ENCODE assay signal across 10 mouse cellular contexts in the genomic region with DNA sequence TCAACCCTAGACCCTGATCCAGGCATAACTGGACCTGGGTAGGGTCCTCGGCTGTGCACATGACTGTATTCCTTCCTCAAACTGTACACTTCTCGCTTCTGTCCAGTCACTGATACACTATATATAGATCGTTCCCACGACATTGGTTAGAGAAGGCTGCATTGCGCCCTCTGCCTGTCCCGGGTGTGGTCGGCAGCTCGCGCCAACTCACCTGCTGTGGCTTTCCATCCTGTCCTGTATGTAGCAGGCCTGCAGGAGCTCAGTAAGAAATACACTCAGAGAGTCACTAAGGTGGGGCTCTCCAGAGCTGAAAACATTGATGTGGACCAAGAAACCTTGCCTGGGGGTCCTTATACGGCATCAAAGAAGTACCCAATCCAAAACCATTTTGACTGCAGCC. TPM values are rescaled to one million over a fixed set of nuclear protein-coding genes. Genes with fewer than 3 reads are reported as not detected.
A peak's percentile ranks its signal among the peaks of the same experiment; 100 is the strongest.
DNase-seq lines count a peak whose midpoint lies in the region; ATAC-seq and TF ChIP-seq lines count a peak whose summit lies in the region.
"Had no signal": no experiment of that assay in that cellular context is flagged by ENCODE, and none has a peak within 500 bp of the region (broad histone marks: within the 10 kb centered on the region; RNA-seq: fewer than 3 reads in every experiment).

No protein-coding gene starts in this region.

- H3K79me2 ChIP-seq in myocyte (ENCODE audit: control insufficient read depth, insufficient read depth) = no peaks in the 10 kb centered on the region

- H3ac ChIP-seq in myocyte (ENCODE audit: control insufficient read depth, insufficient read length) = no peak overlapping the region

- H3K9ac ChIP-seq in embryonic facial prominence, embryonic 12.5 days = no peak overlapping the region
- H3K9ac ChIP-seq in lung, embryonic 14.5 days = no peak overlapping the region
- no peak overlapping the region for H3K9ac ChIP-seq in forebrain, embryonic 16.5 days (replicated peaks; ENCODE audit: low read depth, low read length)

- no peak overlapping the region for H3K4me3 ChIP-seq in embryonic facial prominence, embryonic 12.5 days
- H3K4me3 ChIP-seq in embryonic facial prominence, embryonic 10.5 days = no peak overlapping the region
- H3K4me3 ChIP-seq in lung, embryonic 14.5 days (ENCODE audit: low read depth, low read length) = no peak overlapping the region
- H3K4me3 ChIP-seq in forebrain, embryonic 16.5 days (replicated peaks; ENCODE audit: low read length) = no peak overlapping the region
- H3K4me3 ChIP-seq in myocyte = no peak overlapping the region

- H3K4me1 ChIP-seq in embryonic facial prominence, embryonic 12.5 days = no peaks in the 10 kb centered on the region
- peaks cover 5% of the 10 kb centered on the region; the same call in 1 of the 2 replicates for H3K4me1 ChIP-seq in embryonic facial prominence, embryonic 10.5 days
- no peaks in the 10 kb centered on the region for H3K4me1 ChIP-seq in lung, embryonic 14.5 days (ENCODE audit: insufficient read depth)
- no peaks in the 10 kb centered on the region for H3K4me1 ChIP-seq in forebrain, embryonic 16.5 days (replicated peaks; ENCODE audit: control insufficient read depth, insufficient read depth, low read length)

- no peaks in the 10 kb centered on the region for H3K36me3 ChIP-seq in embryonic facial prominence, embryonic 12.5 days
- no peaks in the 10 kb centered on the region for H3K36me3 ChIP-seq in embryonic facial prominence, embryonic 10.5 days (replicated peaks)
- H3K36me3 ChIP-seq in lung, embryonic 14.5 days (ENCODE audit: insufficient read depth) = no peaks in the 10 kb centered on the region
- no peaks in the 10 kb centered on the region for H3K36me3 ChIP-seq in forebrain, embryonic 16.5 days (ENCODE audit: control insufficient read depth, insufficient read depth)
- no peaks in the 10 kb centered on the region for H3K36me3 ChIP-seq in myocyte (ENCODE audit: control insufficient read depth, insufficient read depth)

- H3K4me2 ChIP-seq in embryonic facial prominence, embryonic 12.5 days (replicated peaks) = peak overlapping the region; percentile 16; the same call in 1 of the 2 replicates
- no peak overlapping the region for H3K4me2 ChIP-seq in lung, embryonic 14.5 days
- H3K4me2 ChIP-seq in forebrain, embryonic 16.5 days (ENCODE audit: low read length) = peak overlapping the region; percentile 30
- H3K4me2 ChIP-seq in myocyte (ENCODE audit: low read depth) = peak overlapping the region; percentile 10

- DNase-seq in embryonic facial prominence, embryonic 10.5 days (ENCODE audit: low spot score) = no peak
- no peak for DNase-seq in lung, embryonic 14.5 days
- no peak for DNase-seq in lung, postnatal 36 days
- DNase-seq in left cerebral cortex, adult 18-20 months (ENCODE audit: low spot score in 2 of 2) = no peak
- DNase-seq in adrenal gland, postnatal 10 days = no peak

- TF ChIP-seq POLR2A in myocyte (IDR thresholded peaks at IDR 0.05; ENCODE audit: insufficient read length, low read depth) = no peak

- 67% methylated on average over 10 of the region's 10 CpGs for WGBS in embryonic facial prominence, embryonic 12.5 days
- WGBS in embryonic facial prominence, embryonic 10.5 days = 72% methylated on average over 10 of the region's 10 CpGs
- WGBS in lung, embryonic 14.5 days = 63% methylated on average over 10 of the region's 10 CpGs
- 65% methylated on average over 10 of the region's 10 CpGs for WGBS in forebrain, embryonic 16.5 days

- peaks cover 7% of the 10 kb centered on the region; the same call in 1 of the 2 replicates for H3K9me3 ChIP-seq in embryonic facial prominence, embryonic 12.5 days
- peaks cover 4% of the 10 kb centered on the region; the same call in 1 of the 2 replicates for H3K9me3 ChIP-seq in embryonic facial prominence, embryonic 10.5 days
- no peaks in the 10 kb centered on the region for H3K9me3 ChIP-seq in lung, embryonic 14.5 days (ENCODE audit: low read depth, low read length)
- H3K9me3 ChIP-seq in forebrain, embryonic 16.5 days (ENCODE audit: control insufficient read depth, low read length) = no peaks in the 10 kb centered on the region

- ATAC-seq in embryonic facial prominence, embryonic 12.5 days (ENCODE audit: insufficient number of reproducible peaks, insufficient read depth, low FRiP score, low TSS enrichment) = no peak
- ATAC-seq in lung, embryonic 14.5 days (ENCODE audit: insufficient read depth) = peak; percentile 31; the same call in 1 of the 2 replicates
- no peak for ATAC-seq in forebrain, embryonic 16.5 days

- H3K27ac ChIP-seq in embryonic facial prominence, embryonic 12.5 days = no peak overlapping the region
- no peak overlapping the region for H3K27ac ChIP-seq in embryonic facial prominence, embryonic 10.5 days (replicated peaks)
- H3K27ac ChIP-seq in lung, embryonic 14.5 days (ENCODE audit: low read depth) = no peak overlapping the region
- H3K27ac ChIP-seq in forebrain, embryonic 16.5 days (ENCODE audit: low read length) = no peak overlapping the region

- H3K27me3 ChIP-seq in embryonic facial prominence, embryonic 12.5 days = no peaks in the 10 kb centered on the region
- H3K27me3 ChIP-seq in embryonic facial prominence, embryonic 10.5 days (replicated peaks; ENCODE audit: low read depth, poor library complexity, severe bottlenecking) = no peaks in the 10 kb centered on the region
- H3K27me3 ChIP-seq in lung, embryonic 14.5 days (ENCODE audit: insufficient read depth, low read length) = no peaks in the 10 kb centered on the region
- H3K27me3 ChIP-seq in forebrain, embryonic 16.5 days (replicated peaks; ENCODE audit: control insufficient read depth, insufficient read depth, low read length) = no peaks in the 10 kb centered on the region
- H3K27me3 ChIP-seq in myocyte (ENCODE audit: control insufficient read depth, insufficient read depth, insufficient read length) = peaks cover 6% of the 10 kb centered on the region
- H3K27me3 ChIP-seq: Patski had no signal

- no peak for TF ChIP-seq CTCF in lung, embryonic 14.5 days (IDR thresholded peaks at IDR 0.05; ENCODE audit: low read depth)

TF ChIP-seq in myocyte, 11 proteins besides CTCF, POLR2A, EP300 and RAD21:
- no peak for TF ChIP-seq TCF12 (IDR thresholded peaks at IDR 0.05; ENCODE audit: insufficient read depth, poor library complexity, severe bottlenecking)
- TF ChIP-seq TCF3 (IDR thresholded peaks at IDR 0.05; ENCODE audit: insufficient read length, low read depth) = no peak
- TF ChIP-seq MYOD1 (IDR thresholded peaks at IDR 0.05; ENCODE audit: control insufficient read depth in 1 of 3, insufficient read length in 2 of 3, low read depth in 2 of 3) = no peak
- TF ChIP-seq USF1 (IDR thresholded peaks at IDR 0.05; ENCODE audit: low read depth) = no peak
- TF ChIP-seq MAX (IDR thresholded peaks at IDR 0.05; ENCODE audit: low read depth) = no peak
- no peak for TF ChIP-seq CEBPB (IDR thresholded peaks at IDR 0.05; ENCODE audit: insufficient read depth, poor library complexity, severe bottlenecking)
- no peak for TF ChIP-seq REST (IDR thresholded peaks at IDR 0.05; ENCODE audit: insufficient read depth, insufficient read length)

RNA-seq across cellular contexts. Expression of a gene that starts 17.6 kb away (rescaled TPM):
- polyA plus RNA-seq in embryonic facial prominence, embryonic 12.5 days (2016; fragmentation: Nextera tagmentation; extraction: Ambion mirVana) = 0.19 and 0.57 TPM in 2 replicates
- 0.33 and 0.42 TPM in 2 replicates for polyA plus RNA-seq in embryonic facial prominence, embryonic 10.5 days (2016; fragmentation: Nextera tagmentation; extraction: Ambion mirVana)
- 0.28 TPM in 1 of 2 replicates, not detected in the other for polyA plus RNA-seq in lung, embryonic 14.5 days (2014; fragmentation: Nextera tagmentation; extraction: Ambion mirVana)
- polyA plus RNA-seq in forebrain, embryonic 16.5 days (2015; fragmentation: Nextera tagmentation; extraction: Ambion mirVana) = 3.0 and 4.1 TPM in 2 replicates
- not detected for polyA plus RNA-seq in myocyte (2012; fragmentation: generic; extraction: Trizol)
- total RNA-seq in left cerebral cortex, adult 18-20 months (2021) = 100 to 1,000 TPM; 124 to 128 TPM
- total RNA-seq in adrenal gland, postnatal 10 days (2021) = 1 to 10 TPM; 5.2 to 8.0 TPM
- polyA plus RNA-seq: Patski; spleen, adult 2 months had no signal

RNA-seq across cellular contexts. Expression of a gene that starts 37.5 kb away (rescaled TPM):
- polyA plus RNA-seq in embryonic facial prominence, embryonic 12.5 days (2016; fragmentation: Nextera tagmentation; extraction: Ambion mirVana) = 36.2 and 40.7 TPM in 2 replicates
- 22.2 and 24.9 TPM in 2 replicates for polyA plus RNA-seq in embryonic facial prominence, embryonic 10.5 days (2016; fragmentation: Nextera tagmentation; extraction: Ambion mirVana)
- 27.1 and 28.5 TPM in 2 replicates for polyA plus RNA-seq in lung, embryonic 14.5 days (2014; fragmentation: Nextera tagmentation; extraction: Ambion mirVana)
- polyA plus RNA-seq in forebrain, embryonic 16.5 days (2015; fragmentation: Nextera tagmentation; extraction: Ambion mirVana) = 15.3 and 18.0 TPM in 2 replicates
- 21.1 TPM for polyA plus RNA-seq in myocyte (2012; fragmentation: generic; extraction: Trizol)
- 10 to 100 TPM; 16.8 to 22.6 TPM for total RNA-seq in left cerebral cortex, adult 18-20 months (2021)
- total RNA-seq in adrenal gland, postnatal 10 days (2021) = 10 to 100 TPM; 30.3 to 36.5 TPM

RNA-seq across cellular contexts. Expression of a gene that starts 49.0 kb away (rescaled TPM):
- 630 and 652 TPM in 2 replicates for polyA plus RNA-seq in embryonic facial prominence, embryonic 12.5 days (2016; fragmentation: Nextera tagmentation; extraction: Ambion mirVana)
- 958 and 1,014 TPM in 2 replicates for polyA plus RNA-seq in embryonic facial prominence, embryonic 10.5 days (2016; fragmentation: Nextera tagmentation; extraction: Ambion mirVana)
- polyA plus RNA-seq in lung, embryonic 14.5 days (2014; fragmentation: Nextera tagmentation; extraction: Ambion mirVana) = 737 and 751 TPM in 2 replicates
- polyA plus RNA-seq in forebrain, embryonic 16.5 days (2015; fragmentation: Nextera tagmentation; extraction: Ambion mirVana) = 436 and 440 TPM in 2 replicates
- polyA plus RNA-seq in myocyte (2012; fragmentation: generic; extraction: Trizol) = 466 TPM
- 100 to 1,000 TPM; 164 to 178 TPM for total RNA-seq in left cerebral cortex, adult 18-20 months (2021)
- 100 to 1,000 TPM; 183 to 187 TPM for total RNA-seq in adrenal gland, postnatal 10 days (2021)
